Mouse (Mus musculus): ENCODE data around the gene Lcn12.

- TF ChIP-seq CTCF (IDR thresholded peaks at IDR 0.05; ENCODE audit: control insufficient read depth, insufficient read depth, insufficient replicate concordance, low read depth, low read length) (no peak), POLR2A (IDR thresholded peaks at IDR 0.05; ENCODE audit: control insufficient read depth, low read depth, low read length) (no peak)
Measured at GRCm38 (mm10) chr2:25488671-25489068, 5.0 kb downstream of the Lcn12 start.

Measured in testis, adult 2 months (tissue).